Mouse (Mus musculus) heart, adult 2 months (tissue): ENCODE results near the gene Myo1c. TPM values are rescaled to one million over a fixed set of nuclear protein-coding genes. Genes with fewer than 3 reads are reported as not detected.

Experiments used
- DNase-seq, 2 experiments: peaks; one replicate each; pipeline ENCODE4 v3.0.0; 2021
- H3K27ac ChIP-seq: fragments of 200-600 bp; 2 replicates; pipeline ENCODE4 v1.8.1; 2022
- H3K27me3 ChIP-seq: fragments of 200-500 bp; 2 replicates; pipeline ENCODE4 v1.6.1; 2012; ENCODE audit warnings: mild to moderate bottlenecking, low read length, inconsistent platforms, mixed read lengths; ENCODE audit not compliant: control insufficient read depth, insufficient read depth
- H3K36me3 ChIP-seq: fragments of 200-500 bp; 2 replicates; pipeline ENCODE4 v1.6.1; 2012; ENCODE audit warnings: low read length, inconsistent platforms; ENCODE audit not compliant: control insufficient read depth, insufficient read depth
- H3K4me1 ChIP-seq: fragments of 200-500 bp; 2 replicates; pipeline ENCODE4 v1.6.1; 2011; ENCODE audit warnings: low read length; ENCODE audit not compliant: control insufficient read depth, insufficient read depth
- H3K4me3 ChIP-seq: fragments of 200-600 bp; 2 replicates; pipeline ENCODE4 v1.8.1; 2022
- H3K79me2 ChIP-seq: fragments of 200-500 bp; replicated peaks from 2 replicates; pipeline ENCODE4 v1.6.1; 2012; ENCODE audit warnings: mild to moderate bottlenecking, inconsistent platforms, low read length, moderate library complexity, mixed read lengths; ENCODE audit not compliant: control insufficient read depth, insufficient read depth
- H3K9ac ChIP-seq: fragments of 200-500 bp; 2 replicates; pipeline ENCODE4 v1.6.1; 2012; ENCODE audit warnings: low read depth, mild to moderate bottlenecking, control low read depth, inconsistent platforms, low read length, mixed read lengths
- CTCF ChIP-seq: fragments of 200-600 bp; IDR thresholded peaks from 2 replicates; pipeline ENCODE4 v1.8.1; 2022; ENCODE audit warnings: antibody characterized with exemption, mild to moderate bottlenecking, moderate library complexity
- EP300 ChIP-seq: fragments of 200-500 bp; IDR thresholded peaks from 2 replicates; pipeline ENCODE4 v1.6.1; 2011; ENCODE audit warnings: low read depth, low read length, control low read depth; ENCODE audit not compliant: insufficient read depth
- POLR2A ChIP-seq: fragments of 200-500 bp; IDR thresholded peaks from 2 replicates; pipeline ENCODE4 v1.6.1; 2011; ENCODE audit warnings: mild to moderate bottlenecking, low read depth, low read length, control low read depth; ENCODE audit not compliant: insufficient read depth
- WGBS: fragments of 180-500 bp; shearing (Covaris S2); methylation state at CpG from one replicate; pipeline ENCODE4 v1.1.7; 2018; 5-methylcytosine and 5-hydroxymethylcytosine counted together
- intact Hi-C: fragments of 180-260 bp; cut with DNase I; formaldehyde crosslinking; loops from one replicate; pipeline ENCODE4 v1.15.1; 2025
- polyA plus RNA-seq: library from polyadenylated mRNA; depleted of rRNA; stranded (reverse); fragments of >200 nt; gene quantifications from 2 replicates; pipeline ENCODE4 v1.2.3, GENCODE M21; 2012
- total RNA-seq, 2 experiments: library from RNA; stranded (reverse); gene quantifications; 2 replicates each; pipeline ENCODE4 v1.2.3; 2021

The Myo1c gene
- total and polyA plus RNA-seq, 3 experiments = 68.7 to 105 (median 96.9) TPM

GRCm38 (mm10) chr11:75615556-75615955 lies 34.7 kb upstream of the Myo1c start:
- Histone ChIP-seq H3K27ac (no peak overlapping the region), H3K36me3 (peaks cover 2% of the 10 kb centered on the region; the same call in 1 of the 2 replicates), H3K4me3 (no peak overlapping the region), H3K27me3 (no peaks in the 10 kb centered on the region), H3K9ac (no peak overlapping the region), H3K4me1 (peaks cover 3% of the 10 kb centered on the region), H3K79me2 (no peaks in the 10 kb centered on the region)
- no peak for TF ChIP-seq EP300
- no peak for TF ChIP-seq CTCF
- WGBS = 83% methylated on average over 2 of the region's 2 CpGs
- intact Hi-C loops = no loop called here
- no peak for DNase-seq

- WGBS = 76% methylated on average over 5 of the region's 5 CpGs
- no peaks in the 10 kb centered on the region for H3K27me3 ChIP-seq
- no peak overlapping the region for H3K4me3 ChIP-seq
- peaks cover 17% of the 10 kb centered on the region for H3K4me1 ChIP-seq
- H3K9ac ChIP-seq = no peak overlapping the region
- intact Hi-C loops = no loop called here
- DNase-seq = no peak
- no peak overlapping the region for H3K27ac ChIP-seq
- no peaks in the 10 kb centered on the region for H3K79me2 ChIP-seq
- peaks cover 23% of the 10 kb centered on the region for H3K36me3 ChIP-seq
- TF ChIP-seq CTCF (peak; percentile 71), EP300 (0 out of 2 replicates have a peak, but pooled peaks have one; percentile 28), POLR2A (no peak)
Measured at GRCm38 (mm10) chr11:75619133-75619532, 31.2 kb upstream of the Myo1c start.

GRCm38 (mm10) chr11:75620136-75620780 lies 30.0 kb upstream of the Myo1c start:
- 58% methylated on average over 12 of the region's 12 CpGs for WGBS
- H3K27ac ChIP-seq = peak overlapping the region; percentile 93
- peaks cover 28% of the 10 kb centered on the region for H3K36me3 ChIP-seq
- H3K79me2 ChIP-seq = no peaks in the 10 kb centered on the region
- DNase-seq = peak in 1 of 2 experiments; percentile 75
- intact Hi-C loops = no loop called here
- TF ChIP-seq EP300 (peak; percentile 56; the same call in 1 of the 2 replicates), CTCF (no peak), POLR2A (peak; percentile 28; the same call in 1 of the 2 replicates)
- H3K27me3 ChIP-seq = no peaks in the 10 kb centered on the region
- H3K4me3 ChIP-seq = no peak overlapping the region
- peaks cover 22% of the 10 kb centered on the region for H3K4me1 ChIP-seq
- no peak overlapping the region for H3K9ac ChIP-seq

GRCm38 (mm10) chr11:75621426-75621825 lies 28.9 kb upstream of the Myo1c start:
- TF ChIP-seq CTCF = no peak
- no peak for TF ChIP-seq POLR2A
- no peak for TF ChIP-seq EP300
- Histone ChIP-seq H3K79me2 (no peaks in the 10 kb centered on the region), H3K4me3 (no peak overlapping the region), H3K27ac (peak overlapping the region; percentile 93), H3K9ac (no peak overlapping the region), H3K36me3 (peaks cover 31% of the 10 kb centered on the region), H3K4me1 (peaks cover 22% of the 10 kb centered on the region), H3K27me3 (no peaks in the 10 kb centered on the region)
- 44% methylated on average over 2 of the region's 2 CpGs for WGBS
- DNase-seq = no peak
- intact Hi-C loops = no loop called here

GRCm38 (mm10) chr11:75622588-75623329 lies 27.5 kb upstream of the Myo1c start:
- Histone ChIP-seq H3K79me2 (no peaks in the 10 kb centered on the region), H3K27me3 (no peaks in the 10 kb centered on the region), H3K4me1 (peaks cover 22% of the 10 kb centered on the region), H3K27ac (peak overlapping the region; percentile 93), H3K36me3 (peaks cover 31% of the 10 kb centered on the region), H3K9ac (no peak overlapping the region), H3K4me3 (no peak overlapping the region)
- DNase-seq = peak in 1 of 2 experiments; percentile 33
- TF ChIP-seq EP300 (no peak), POLR2A (no peak)
- intact Hi-C loops = no loop called here
- WGBS = 64% methylated on average over 2 of the region's 2 CpGs

- Histone ChIP-seq H3K4me1 (peaks cover 22% of the 10 kb centered on the region), H3K9ac (peak overlapping the region; percentile 61), H3K27ac (peak overlapping the region; percentile 93), H3K79me2 (no peaks in the 10 kb centered on the region), H3K36me3 (peaks cover 31% of the 10 kb centered on the region), H3K27me3 (no peaks in the 10 kb centered on the region), H3K4me3 (no peak overlapping the region)
- 4% methylated on average over 2 of the region's 2 CpGs for WGBS
- intact Hi-C loops = no loop called here
- TF ChIP-seq CTCF (no peak), POLR2A (no peak), EP300 (peak; percentile 73; the same call in 1 of the 2 replicates)
- DNase-seq = peak in 1 of 2 experiments; percentile 59
Measured at GRCm38 (mm10) chr11:75624102-75624554, 26.2 kb upstream of the Myo1c start.
